In the genomic region with DNA sequence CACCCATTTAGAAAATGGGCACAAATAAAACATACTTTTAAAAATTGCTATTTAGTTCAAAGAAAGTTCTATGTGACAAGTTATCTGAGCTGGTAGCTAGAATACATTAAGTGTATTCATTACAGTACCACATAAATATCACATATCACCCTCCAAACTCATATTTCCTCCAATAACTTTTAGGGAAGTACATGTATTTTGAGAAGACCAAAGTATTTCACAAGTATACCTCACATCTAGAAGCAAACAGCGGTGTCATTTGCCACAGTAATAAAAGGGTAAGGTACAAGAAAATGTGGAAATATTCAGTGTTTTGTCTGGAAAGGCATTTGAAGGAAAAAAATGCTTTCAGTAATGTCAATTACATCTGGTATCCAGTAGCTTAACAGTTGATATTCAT, we compare ENCODE assay signal across 8 mouse cellular contexts. TPM values are rescaled to one million over a fixed set of nuclear protein-coding genes. Genes with fewer than 3 reads are reported as not detected.
A peak's percentile ranks its signal among the peaks of the same experiment; 100 is the strongest.
DNase-seq lines count a peak whose midpoint lies in the region; ATAC-seq lines count a peak whose summit lies in the region.

No protein-coding gene starts in this region.

- no peaks in the 10 kb centered on the region for H3K27me3 ChIP-seq in kidney, embryonic 16.5 days (ENCODE audit: insufficient read depth, low read length)
- no peaks in the 10 kb centered on the region for H3K27me3 ChIP-seq in forebrain, embryonic 12.5 days
- no peaks in the 10 kb centered on the region for H3K27me3 ChIP-seq in limb, embryonic 13.5 days
- H3K27me3 ChIP-seq in neural tube, embryonic 14.5 days (ENCODE audit: control insufficient read depth, insufficient read depth, low read length), result no peaks in the 10 kb centered on the region

- H3K36me3 ChIP-seq in kidney, embryonic 16.5 days (ENCODE audit: insufficient read depth, low read length), result peaks cover 18% of the 10 kb centered on the region
- peaks cover 24% of the 10 kb centered on the region for H3K36me3 ChIP-seq in forebrain, embryonic 12.5 days (replicated peaks)
- H3K36me3 ChIP-seq in limb, embryonic 13.5 days, result peaks cover 23% of the 10 kb centered on the region
- H3K36me3 ChIP-seq in neural tube, embryonic 14.5 days (ENCODE audit: control insufficient read depth, insufficient read depth, low read length), result no peaks in the 10 kb centered on the region

- peak overlapping the region; percentile 77 for H3K4me2 ChIP-seq in kidney, embryonic 16.5 days (replicated peaks; ENCODE audit: low read depth, low read length)
- H3K4me2 ChIP-seq in forebrain, embryonic 12.5 days, result peak overlapping the region; percentile 69
- peak overlapping the region; percentile 76 for H3K4me2 ChIP-seq in limb, embryonic 13.5 days (replicated peaks)
- peak overlapping the region; percentile 67 for H3K4me2 ChIP-seq in neural tube, embryonic 14.5 days (ENCODE audit: low read depth, low read length)

- H3K9me3 ChIP-seq in kidney, embryonic 16.5 days (ENCODE audit: low read length), result peaks cover 2% of the 10 kb centered on the region; the same call in 1 of the 2 replicates
- H3K9me3 ChIP-seq in forebrain, embryonic 12.5 days, result 0 out of 2 replicates have a peak, but pooled peaks cover 3% of the 10 kb centered on the region
- no peaks in the 10 kb centered on the region; the same call in 1 of the 2 replicates for H3K9me3 ChIP-seq in limb, embryonic 13.5 days
- H3K9me3 ChIP-seq in neural tube, embryonic 14.5 days (ENCODE audit: control insufficient read depth, low read length), result no peaks in the 10 kb centered on the region

- peak overlapping the region; percentile 97 for H3K4me3 ChIP-seq in kidney, embryonic 16.5 days (ENCODE audit: low read length)
- 0 out of 2 replicates have a peak overlapping the region, but pooled peaks have one; percentile 67 for H3K4me3 ChIP-seq in forebrain, embryonic 12.5 days (replicated peaks)
- H3K4me3 ChIP-seq in limb, embryonic 13.5 days, result peak overlapping the region; percentile 98
- H3K4me3 ChIP-seq in neural tube, embryonic 14.5 days (ENCODE audit: low read depth, low read length), result peak overlapping the region; percentile 62

- no peak for DNase-seq in kidney, adult 9 months
- DNase-seq in gastrocnemius, postnatal 4 days (ENCODE audit: low spot score in 2 of 2), result no peak
- DNase-seq in layer of hippocampus, postnatal 36 days, result no peak
- no peak for DNase-seq in adrenal gland, postnatal 36 days

- peaks cover 13% of the 10 kb centered on the region for H3K4me1 ChIP-seq in kidney, embryonic 16.5 days (ENCODE audit: insufficient read depth, low read length)
- H3K4me1 ChIP-seq in forebrain, embryonic 12.5 days, result peaks cover 12% of the 10 kb centered on the region
- H3K4me1 ChIP-seq in limb, embryonic 13.5 days, result peaks cover 24% of the 10 kb centered on the region
- peaks cover 14% of the 10 kb centered on the region for H3K4me1 ChIP-seq in neural tube, embryonic 14.5 days (ENCODE audit: control insufficient read depth, insufficient read depth, low read length)

- H3K9ac ChIP-seq in kidney, embryonic 16.5 days (replicated peaks; ENCODE audit: low read length), result no peak overlapping the region
- H3K9ac ChIP-seq in forebrain, embryonic 12.5 days, result no peak overlapping the region
- peak overlapping the region; percentile 97 for H3K9ac ChIP-seq in limb, embryonic 13.5 days
- no peak overlapping the region; the same call in 1 of the 2 replicates for H3K9ac ChIP-seq in neural tube, embryonic 14.5 days (replicated peaks; ENCODE audit: low read depth, low read length)

- H3K27ac ChIP-seq in kidney, embryonic 16.5 days (ENCODE audit: low read length), result no peak overlapping the region
- H3K27ac ChIP-seq in forebrain, embryonic 12.5 days, result no peak overlapping the region
- no peak overlapping the region for H3K27ac ChIP-seq in limb, embryonic 13.5 days
- no peak overlapping the region for H3K27ac ChIP-seq in neural tube, embryonic 14.5 days (ENCODE audit: low read depth, low read length)

- ATAC-seq in kidney, embryonic 16.5 days (ENCODE audit: low FRiP score, low TSS enrichment), result no peak
- ATAC-seq in forebrain, embryonic 12.5 days (ENCODE audit: low FRiP score), result no peak
- ATAC-seq in limb, embryonic 13.5 days (ENCODE audit: low FRiP score, low read depth), result no peak
- no peak for ATAC-seq in neural tube, embryonic 14.5 days (ENCODE audit: low read depth)

- WGBS in kidney, embryonic 16.5 days, result 84% methylated on average over 1 of the region's 1 CpGs
- 96% methylated on average over 1 of the region's 1 CpGs for WGBS in forebrain, embryonic 12.5 days
- 65% methylated on average over 1 of the region's 1 CpGs for WGBS in limb, embryonic 13.5 days
- 95% methylated on average over 1 of the region's 1 CpGs for WGBS in neural tube, embryonic 14.5 days

RNA-seq across cellular contexts. Expression of gene Impad1, which starts 2.0 kb away (rescaled TPM):
- 33.5 and 36.3 TPM in 2 replicates for polyA plus RNA-seq in kidney, embryonic 16.5 days (2015; fragmentation: Nextera tagmentation; extraction: Ambion mirVana)
- polyA plus RNA-seq in forebrain, embryonic 12.5 days (2016; fragmentation: Nextera tagmentation; extraction: Ambion mirVana), result 52.6 and 54.0 TPM in 2 replicates
- polyA plus RNA-seq in limb, embryonic 13.5 days (2015; fragmentation: Nextera tagmentation; extraction: Ambion mirVana), result 40.2 and 40.5 TPM in 2 replicates
- 52.8 and 53.2 TPM in 2 replicates for polyA plus RNA-seq in neural tube, embryonic 14.5 days (2014; fragmentation: Nextera tagmentation; extraction: Ambion mirVana)
- total RNA-seq in gastrocnemius, postnatal 4 days (2021), result 10 to 100 TPM; 37.5 to 39.2 TPM
- total RNA-seq in layer of hippocampus, postnatal 36 days (2021), result 10 to 100 TPM; 56.6 to 60.1 TPM
- 10 to 100 TPM; 37.8 to 48.2 TPM for total RNA-seq in adrenal gland, postnatal 36 days (2021)
